Mouse (Mus musculus) embryo, embryonic 10.5 days (tissue): Measurements from ENCODE around the gene Sec24a.
A peak's percentile ranks its signal among the peaks of the same experiment; 100 is the strongest.
"Not testable (repeated sequence)": the region's sequence is repeated elsewhere in the genome, so short reads cannot be mapped to it uniquely, and the experiment has no call there.

ENCODE experiments used
- DNase-seq: peaks from one replicate; pipeline ENCODE4 v3.0.0-alpha.2; 2015; ENCODE audit warnings: low spot score

Sec24a gene

GRCm38 (mm10) chr11:51688330-51689328, 74.8 kb downstream of the Sec24a start, which contains the start of gene 0610009B22Rik:
Gene 0610009B22Rik, minus strand, starts transcription at chr11:51688874.
- DNase-seq: peak; percentile 100

- no peak for DNase-seq
Measured at GRCm38 (mm10) chr11:51681976-51682374, 81.5 kb downstream of the Sec24a start.

DNA sequence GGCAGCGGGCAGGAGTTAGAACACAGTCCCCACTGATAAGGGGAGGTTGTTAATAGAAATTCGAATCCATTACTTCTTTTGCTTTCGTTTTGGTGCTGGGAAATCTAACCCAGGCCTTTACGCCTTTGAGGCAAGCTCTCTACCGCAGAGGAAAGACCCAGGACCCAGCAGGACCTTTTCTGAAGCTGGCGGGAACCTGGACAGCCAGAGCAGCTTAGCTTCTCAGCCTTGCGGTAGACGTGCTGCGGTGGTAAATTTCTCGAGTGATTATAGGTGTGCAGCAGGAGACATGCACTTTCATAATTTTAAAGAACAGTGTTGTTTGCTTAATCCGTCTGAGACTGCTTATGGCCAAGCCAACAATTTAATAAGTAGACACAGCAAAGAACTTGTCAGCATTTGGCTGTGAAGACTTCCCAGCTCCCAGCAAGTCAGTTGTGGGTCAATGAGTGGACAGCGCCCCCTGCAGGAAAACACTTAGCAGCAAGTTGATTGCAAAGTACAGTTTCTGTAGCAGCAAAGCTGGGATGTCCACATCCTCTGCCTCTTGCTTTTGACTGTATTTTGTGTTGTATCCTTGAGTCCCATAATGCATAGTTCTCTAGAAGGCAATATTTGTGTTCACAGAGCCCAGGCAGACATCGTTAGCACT, 82.0 kb downstream of the Sec24a start:
- DNase-seq: peak; percentile 92

DNA sequence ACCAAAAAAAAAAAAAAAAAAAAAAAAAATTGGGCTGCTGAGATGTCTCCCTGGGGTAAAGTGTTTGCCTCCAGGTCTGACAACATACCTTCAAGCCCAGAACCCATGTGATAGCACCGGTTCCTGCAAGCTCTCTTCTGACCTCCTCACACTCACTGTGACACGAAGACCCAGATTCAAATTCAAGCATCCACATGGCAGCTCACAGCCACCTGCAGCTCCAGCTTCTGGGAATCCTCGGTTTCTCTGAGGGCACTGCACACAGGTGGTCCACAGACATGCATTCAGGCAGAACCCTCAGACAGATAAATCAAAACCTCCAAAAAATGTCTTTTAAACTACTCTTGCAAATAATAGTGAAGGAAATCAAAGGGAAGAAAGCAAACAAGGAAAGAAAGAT, 84.0 kb downstream of the Sec24a start:
- DNase-seq: no peak

DNA sequence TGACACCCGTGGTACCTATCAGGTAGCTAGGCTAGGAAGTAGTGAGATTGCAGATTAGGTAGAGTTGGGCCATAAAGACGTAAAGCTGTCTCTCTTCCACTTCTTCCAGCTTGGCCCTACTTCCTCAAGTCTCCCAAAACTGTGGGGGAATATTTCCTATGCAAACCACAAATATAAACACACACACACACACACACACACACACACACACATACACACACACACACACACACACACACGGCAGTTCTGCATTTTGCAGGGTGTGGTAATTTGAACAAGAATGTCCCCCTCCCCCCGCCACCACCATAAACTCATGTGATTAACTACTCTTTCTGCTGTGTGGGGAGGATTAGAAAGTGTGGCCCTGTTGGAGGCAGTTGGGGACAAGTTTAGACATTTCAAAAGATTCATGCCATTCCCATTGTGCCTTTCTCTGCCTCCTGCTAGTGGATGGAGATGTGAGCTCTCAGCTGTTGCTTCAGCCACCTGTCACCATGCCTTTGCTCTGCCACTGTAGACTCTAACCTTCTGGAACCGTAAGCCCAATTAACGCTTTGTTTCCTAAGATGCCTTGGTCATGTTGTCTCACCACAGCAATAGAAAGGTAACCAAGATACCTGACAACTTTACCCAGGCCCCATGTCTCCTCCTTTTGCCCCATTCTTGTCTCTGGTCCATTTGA, 85.6 kb downstream of the Sec24a start:
- DNase-seq: no peak

GRCm38 (mm10) chr11:51675386-51675785, 88.0 kb downstream of the Sec24a start:
- no peak for DNase-seq

DNA sequence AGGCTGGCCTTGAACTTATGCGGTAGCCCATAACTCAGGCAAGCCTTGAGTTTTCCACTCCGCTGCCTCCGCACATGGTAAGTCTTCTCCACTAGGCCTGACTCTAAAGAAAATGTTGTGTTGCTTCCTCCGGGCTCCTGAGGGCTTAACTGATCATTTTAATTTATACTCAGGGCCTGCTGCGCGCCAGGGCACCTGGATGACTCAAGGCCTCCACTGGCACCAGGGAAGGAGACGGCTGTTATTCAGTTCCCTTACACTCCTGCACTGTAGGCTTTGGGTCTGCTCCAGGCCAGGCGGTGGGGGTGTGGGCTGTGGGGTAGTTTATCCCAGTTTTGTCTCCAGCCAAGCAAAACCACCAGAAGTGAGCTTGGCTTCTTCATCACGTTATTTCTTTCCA, 90.1 kb downstream of the Sec24a start:
- DNase-seq: no peak

- no peak for DNase-seq
Measured at GRCm38 (mm10) chr11:51671376-51671775, 92.1 kb downstream of the Sec24a start.

DNA sequence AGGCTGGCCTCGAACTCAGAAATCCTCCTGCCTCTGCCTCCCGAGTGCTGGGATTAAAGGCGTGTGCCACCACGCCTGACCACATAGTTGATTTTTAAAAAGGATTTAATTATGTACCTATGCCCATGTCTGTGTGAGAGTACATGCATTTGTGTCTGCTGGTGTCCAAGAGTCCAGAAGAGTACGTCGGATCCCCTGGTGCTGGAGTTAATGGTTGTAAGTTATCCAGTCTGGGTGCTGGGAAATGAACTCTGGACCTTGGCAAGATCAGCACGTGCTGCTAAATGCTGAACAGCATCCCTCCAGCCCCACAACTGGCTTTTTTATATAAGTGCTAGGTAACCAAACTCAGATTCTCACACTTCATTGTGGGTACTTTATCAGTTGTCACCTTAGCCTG, 92.6 kb downstream of the Sec24a start:
- no peak for DNase-seq

DNA sequence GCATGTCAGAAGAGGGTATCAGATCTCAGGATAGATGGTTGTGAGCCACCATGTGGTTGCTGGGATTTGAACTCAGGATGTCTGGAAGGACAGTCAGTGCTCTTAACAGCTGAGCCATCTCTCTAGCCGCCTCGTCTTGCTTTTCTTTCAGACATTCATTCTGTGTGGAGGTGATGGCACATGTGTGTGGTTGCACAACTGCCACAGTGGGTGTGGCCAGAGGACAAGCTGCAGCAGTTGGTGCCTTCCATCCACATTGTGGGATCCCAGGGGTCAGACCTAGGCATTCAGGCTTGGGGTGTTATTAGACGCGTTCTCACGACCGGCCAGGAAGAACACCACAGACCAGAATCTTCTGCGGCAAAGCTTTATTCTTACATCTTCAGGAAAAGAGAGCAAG, 98.7 kb downstream of the Sec24a start:
- DNase-seq: not testable (repeated sequence)

GRCm38 (mm10) chr11:51662632-51663031, 100.8 kb downstream of the Sec24a start:
- DNase-seq: no peak

DNA sequence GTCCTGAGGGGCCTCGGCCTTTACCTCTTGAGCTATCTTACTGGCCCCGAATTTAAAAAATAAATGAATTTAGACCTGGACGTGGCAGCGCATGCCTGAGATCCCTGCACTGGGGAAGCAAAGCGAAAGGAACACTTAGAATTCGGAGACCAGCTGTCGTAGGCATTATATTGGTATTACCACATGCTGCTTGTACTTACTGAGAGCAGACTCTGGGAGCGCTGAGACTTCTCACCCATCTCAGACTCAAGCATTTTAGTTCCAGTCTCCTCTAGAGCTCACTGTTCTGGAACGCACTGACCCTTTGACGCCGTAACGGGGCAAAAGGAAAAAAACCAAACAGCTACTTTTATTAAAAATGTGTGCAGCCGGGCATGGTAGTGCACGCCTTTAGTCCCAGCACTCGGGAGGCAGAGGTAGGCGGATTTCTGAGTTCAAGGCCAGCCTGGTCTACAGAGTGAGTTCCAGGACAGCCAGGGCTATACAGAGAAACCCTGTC, 101.5 kb downstream of the Sec24a start:
- DNase-seq: no peak

- no peak for DNase-seq
Measured at GRCm38 (mm10) chr11:51658705-51659104, 104.7 kb downstream of the Sec24a start.

- no peak for DNase-seq
Measured at GRCm38 (mm10) chr11:51658291-51658690, 105.1 kb downstream of the Sec24a start.

DNA sequence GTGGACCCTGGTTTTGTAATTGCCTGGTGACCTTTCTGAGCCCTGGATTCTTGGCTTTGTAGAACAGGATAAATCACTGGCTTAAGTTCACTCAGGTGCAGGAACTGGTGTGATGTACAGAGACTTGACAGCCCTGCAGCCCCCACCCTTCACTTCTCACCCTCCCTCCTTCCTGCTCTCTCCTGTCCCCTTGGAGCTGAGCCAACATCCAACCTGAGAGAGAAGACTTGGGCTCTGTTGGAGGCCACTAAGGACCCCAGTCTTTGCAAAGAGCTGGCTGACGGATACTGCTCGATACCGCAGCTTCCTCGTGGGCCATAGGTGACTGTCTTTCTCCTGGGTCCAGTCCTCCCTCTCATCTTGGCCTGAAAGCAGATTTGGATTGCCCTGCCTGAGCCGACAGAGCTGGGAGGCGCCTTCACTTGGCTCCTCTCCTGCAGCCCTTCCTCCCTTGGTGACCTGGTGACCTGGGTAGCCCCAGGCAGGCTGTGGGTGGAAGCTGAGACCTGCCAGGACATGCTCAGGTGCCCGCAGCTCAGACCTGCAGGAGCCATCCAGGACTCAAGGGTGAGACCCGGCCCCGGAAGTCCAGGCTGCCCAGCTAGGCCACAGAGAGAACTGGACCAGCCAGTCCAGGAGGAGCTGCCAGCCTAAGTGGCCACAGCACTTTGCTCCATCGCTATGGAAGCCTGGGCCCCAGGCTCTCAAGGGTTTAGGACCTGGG, 106.5 kb downstream of the Sec24a start:
- no peak for DNase-seq

- no peak for DNase-seq
Measured at GRCm38 (mm10) chr11:51654891-51655290, 108.5 kb downstream of the Sec24a start.

DNA sequence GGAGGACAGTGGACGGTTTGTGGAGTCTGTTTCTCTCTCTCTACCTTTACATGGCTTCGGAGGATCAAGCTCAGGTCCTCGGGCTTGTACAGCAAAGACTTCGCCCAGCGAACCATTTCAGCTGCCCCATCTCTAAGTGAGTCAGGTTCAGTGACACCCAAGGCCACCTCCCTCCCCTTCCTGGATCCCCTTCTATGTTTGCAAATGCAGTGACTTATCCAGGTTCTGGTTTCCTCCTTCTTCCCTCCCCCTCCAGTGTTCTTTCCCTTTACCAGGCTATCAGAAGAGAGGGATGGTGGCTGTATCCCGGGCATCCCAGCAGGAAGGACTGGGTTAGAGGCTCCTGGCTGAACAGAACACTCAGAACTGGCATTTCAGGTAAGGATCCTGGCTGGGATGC, 109.7 kb downstream of the Sec24a start:
- DNase-seq: no peak

- no peak for DNase-seq
Measured at GRCm38 (mm10) chr11:51652889-51653418, 110.5 kb downstream of the Sec24a start.

DNA sequence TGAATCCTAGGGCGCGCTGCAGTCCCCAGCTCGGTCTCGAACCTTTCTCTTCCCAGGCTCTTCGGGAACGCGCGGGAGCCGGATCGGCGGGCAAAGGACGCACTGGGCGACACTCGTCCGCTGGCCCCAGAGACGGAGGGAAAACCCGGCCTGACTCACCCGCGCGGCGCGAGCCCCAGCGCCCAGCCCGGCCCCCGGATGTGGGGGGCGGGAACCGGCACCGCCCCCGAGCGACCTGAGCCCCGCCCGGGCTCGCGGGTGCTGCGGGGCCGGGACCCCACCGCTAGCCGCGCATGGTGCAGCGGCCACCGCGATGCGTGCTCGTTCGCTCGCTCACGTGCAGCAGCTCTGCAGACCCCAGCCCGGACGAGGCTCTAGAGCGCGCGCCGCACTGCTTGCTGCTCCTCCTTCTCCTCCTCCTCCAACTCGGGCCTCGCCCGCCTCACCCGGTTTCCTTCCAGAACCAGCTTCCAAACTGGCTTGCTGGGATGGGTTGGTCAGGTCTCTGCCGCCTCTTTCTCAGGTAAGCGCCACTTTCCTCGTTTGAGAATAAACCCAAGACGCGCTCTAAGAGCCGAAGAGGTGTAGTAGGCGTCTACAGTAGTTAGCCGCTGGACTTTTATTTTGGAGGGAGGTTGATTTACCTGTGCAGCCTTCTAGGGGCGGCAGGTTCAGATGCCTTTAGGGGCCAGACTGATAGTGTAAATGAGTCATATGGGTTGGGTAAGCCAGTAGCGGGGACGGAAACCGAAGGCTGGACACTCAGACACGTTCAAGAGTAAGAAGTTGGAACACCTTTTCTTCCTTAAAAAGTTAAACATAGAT, 112.5 kb downstream of the Sec24a start, which contains the start of the genes N4bp3 and D930048N14Rik:
TSS of gene N4bp3 (minus strand) at position 152 of the 825 bp plus-strand sequence.
TSS of gene D930048N14Rik (plus strand) at position 264 of the 825 bp plus-strand sequence.
- DNase-seq: peak; percentile 81

DNA sequence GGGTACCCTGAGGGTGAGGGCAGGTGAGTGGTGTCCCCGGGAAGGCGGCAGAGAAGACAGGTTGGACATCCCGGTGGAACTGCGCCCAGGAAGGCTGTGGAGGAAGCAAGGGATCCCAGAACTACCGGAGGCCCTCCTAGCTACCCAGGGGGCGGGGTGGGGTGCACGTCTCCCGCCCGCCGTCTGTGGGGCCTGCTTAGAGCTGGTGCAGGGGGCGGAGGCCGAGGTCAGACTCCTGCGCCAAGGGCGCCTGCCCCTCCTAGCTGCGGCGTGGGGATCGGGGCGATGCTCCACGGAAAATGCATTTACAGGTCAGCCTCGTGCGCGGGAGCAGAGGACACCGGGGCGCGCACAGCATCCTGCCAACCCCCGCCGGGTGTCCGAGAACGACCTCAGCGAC, 113.2 kb downstream of the Sec24a start:
- DNase-seq: peak; percentile 30
